Mouse (Mus musculus) bone marrow, adult 2 months (tissue): ENCODE results near the gene Creld1. TPM values are rescaled to one million over a fixed set of nuclear protein-coding genes. Genes with fewer than 3 reads are reported as not detected.

Source experiments
- H3K27ac ChIP-seq: fragments of 200-500 bp; 2 replicates; pipeline ENCODE4 v1.5.1; 2012; ENCODE audit warnings: low read depth, mild to moderate bottlenecking, control low read depth, inconsistent platforms, low read length; ENCODE audit not compliant: control insufficient read depth, poor library complexity, insufficient read depth
- H3K4me1 ChIP-seq: fragments of 200-500 bp; 2 replicates; pipeline ENCODE4 v1.6.1; 2011; ENCODE audit warnings: low read length; ENCODE audit not compliant: control insufficient read depth, insufficient read depth
- H3K4me3 ChIP-seq: fragments of 200-500 bp; replicated peaks from 2 replicates; pipeline ENCODE3; 2011; ENCODE audit warnings: mild to moderate bottlenecking, low read depth, low read length, control low read depth; ENCODE audit not compliant: control insufficient read depth
- CTCF ChIP-seq: fragments of 200-500 bp; IDR thresholded peaks from 2 replicates; pipeline ENCODE4 v1.5.1; 2011; ENCODE audit warnings: low read length, control low read depth; ENCODE audit not compliant: control insufficient read depth, insufficient read depth
- POLR2A ChIP-seq: fragments of 200-500 bp; IDR thresholded peaks from 2 replicates; pipeline ENCODE4 v1.6.1; 2011; ENCODE audit warnings: low read depth, mild to moderate bottlenecking, control low read depth, low read length, borderline replicate concordance; ENCODE audit not compliant: control insufficient read depth
- WGBS: fragments of 180-500 bp; shearing (Covaris S2); methylation state at CpG from one replicate; pipeline ENCODE4 v1.1.7; 2018; 5-methylcytosine and 5-hydroxymethylcytosine counted together
- polyA plus RNA-seq: library from polyadenylated mRNA; stranded (reverse); fragments of >200 nt; gene quantifications from 2 replicates; pipeline ENCODE4 v1.2.4, GENCODE M21; 2011; ENCODE audit warnings: low replicate concordance; ENCODE audit not compliant: missing spikeins, insufficient read depth, insufficient read length

The Creld1 gene
- polyA plus RNA-seq, 1 experiment, result 13.4 TPM

- 78% methylated on average over 6 of the region's 6 CpGs for WGBS
- H3K4me1 ChIP-seq, result peaks cover 4% of the 10 kb centered on the region
- TF ChIP-seq POLR2A (no peak), CTCF (no peak)
- no peak overlapping the region for H3K4me3 ChIP-seq
- H3K27ac ChIP-seq, result no peak overlapping the region
These were observed 9.4 kb upstream of the Creld1 start for GRCm38 (mm10) chr6:113473715-113474114.

- H3K4me1 ChIP-seq, result no peaks in the 10 kb centered on the region; the same call in 1 of the 2 replicates
- H3K4me3 ChIP-seq, result no peak overlapping the region
- 72% methylated on average over 7 of the region's 7 CpGs for WGBS
- TF ChIP-seq POLR2A (no peak), CTCF (no peak)
- H3K27ac ChIP-seq, result no peak overlapping the region
These were observed 5.7 kb upstream of the Creld1 start for GRCm38 (mm10) chr6:113477353-113477752.

- no peaks in the 10 kb centered on the region; the same call in 1 of the 2 replicates for H3K4me1 ChIP-seq
- TF ChIP-seq CTCF, result no peak
- no peak for TF ChIP-seq POLR2A
- H3K4me3 ChIP-seq, result no peak overlapping the region
- H3K27ac ChIP-seq, result no peak overlapping the region
- WGBS, result 91% methylated on average over 10 of the region's 10 CpGs
These were observed 4.2 kb upstream of the Creld1 start for GRCm38 (mm10) chr6:113478906-113479305.

- no peak overlapping the region for H3K4me3 ChIP-seq
- TF ChIP-seq CTCF (no peak), POLR2A (no peak)
- no peaks in the 10 kb centered on the region; the same call in 1 of the 2 replicates for H3K4me1 ChIP-seq
- H3K27ac ChIP-seq, result no peak overlapping the region
- 86% methylated on average over 18 of the region's 18 CpGs for WGBS
These were observed 2.3 kb upstream of the Creld1 start for GRCm38 (mm10) chr6:113480555-113481373.

- H3K4me3 ChIP-seq, result peak overlapping the region; percentile 68
- no peaks in the 10 kb centered on the region; the same call in 1 of the 2 replicates for H3K4me1 ChIP-seq
- no peak for TF ChIP-seq CTCF
- no peak for TF ChIP-seq POLR2A
- 3% methylated on average over 65 of the region's 65 CpGs for WGBS
- H3K27ac ChIP-seq, result peak overlapping the region; percentile 62
These were observed 509 bp upstream of the Creld1 start for GRCm38 (mm10) chr6:113482477-113483099.

GRCm38 (mm10) chr6:113483729-113484128 is 632 bp downstream of the Creld1 start:
- Histone ChIP-seq H3K4me1 (no peaks in the 10 kb centered on the region; the same call in 1 of the 2 replicates), H3K27ac (peak overlapping the region; percentile 23; the same call in 1 of the 2 replicates), H3K4me3 (peak overlapping the region; percentile 68)
- TF ChIP-seq CTCF, result no peak
- TF ChIP-seq POLR2A, result no peak
- 12% methylated on average over 10 of the region's 10 CpGs for WGBS

GRCm38 (mm10) chr6:113487125-113487576 is 4.1 kb downstream of the Creld1 start:
- no peak overlapping the region for H3K27ac ChIP-seq
- TF ChIP-seq POLR2A (no peak), CTCF (no peak)
- WGBS, result 10% methylated on average over 7 of the region's 7 CpGs
- H3K4me1 ChIP-seq, result no peaks in the 10 kb centered on the region; the same call in 1 of the 2 replicates
- no peak overlapping the region for H3K4me3 ChIP-seq

GRCm38 (mm10) chr6:113489410-113489809 is 6.3 kb downstream of the Creld1 start:
- Histone ChIP-seq H3K4me1 (no peaks in the 10 kb centered on the region; the same call in 1 of the 2 replicates), H3K4me3 (no peak overlapping the region), H3K27ac (no peak overlapping the region)
- TF ChIP-seq CTCF (no peak), POLR2A (no peak)
- 87% methylated on average over 14 of the region's 14 CpGs for WGBS
